Mouse (Mus musculus): ENCODE data around the gene Tmem136. TPM values are rescaled to one million over a fixed set of nuclear protein-coding genes. Genes with fewer than 3 reads are reported as not detected.

The Tmem136 gene
- total and polyA plus RNA-seq, 3 experiments = 5.7 to 7.4 (median 7.1) TPM

DNA sequence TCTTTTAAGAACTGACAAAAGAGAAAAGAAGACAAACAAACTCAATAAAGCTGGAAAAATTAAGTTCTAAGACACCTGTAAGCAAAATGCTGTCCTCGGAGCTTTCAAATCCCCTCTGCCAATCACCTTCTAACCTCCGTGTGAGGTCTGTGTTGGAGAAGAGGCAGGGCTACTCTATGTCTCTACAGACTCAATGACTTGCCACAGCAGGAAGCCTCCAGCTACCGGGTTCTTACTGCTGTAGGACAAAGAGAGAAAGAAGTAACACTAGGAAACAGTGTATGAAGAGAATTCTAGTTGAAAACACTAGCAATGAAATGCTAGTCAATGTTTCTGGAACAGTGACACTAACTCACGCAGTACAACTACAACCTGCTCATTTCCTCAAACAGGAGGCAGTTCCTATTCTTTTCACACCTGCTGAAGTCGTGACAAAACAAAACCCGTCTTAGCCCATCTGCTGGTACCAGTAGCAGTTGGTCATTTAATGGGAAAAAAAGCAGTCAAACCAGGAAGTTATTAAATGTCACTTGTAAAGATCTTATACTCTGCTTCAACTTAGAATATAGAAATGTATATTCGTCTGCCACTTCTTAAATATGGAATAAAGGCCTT, 32.8 kb downstream of the Tmem136 start:
- no peak for DNase-seq
- Histone ChIP-seq H3K9ac (ENCODE audit: low read depth, low read length) (no peak overlapping the region), H3K4me3 (no peak overlapping the region), H3K27ac (no peak overlapping the region), H3K27me3 (ENCODE audit: control insufficient read depth, insufficient read depth, low read length) (no peaks in the 10 kb centered on the region), H3K79me2 (replicated peaks; ENCODE audit: control insufficient read depth, insufficient read depth, low read length) (peaks cover 17% of the 10 kb centered on the region), H3K4me1 (ENCODE audit: control insufficient read depth, insufficient read depth, low read length) (peaks cover 38% of the 10 kb centered on the region), H3K36me3 (ENCODE audit: control insufficient read depth, insufficient read depth, low read length) (peaks cover 48% of the 10 kb centered on the region)
- 47% methylated on average over 7 of the region's 7 CpGs for WGBS
- TF ChIP-seq CTCF (IDR thresholded peaks at IDR 0.05) (no peak), EP300 (IDR thresholded peaks at IDR 0.05; ENCODE audit: insufficient read depth, low read depth, low read length) (no peak), POLR2A (IDR thresholded peaks at IDR 0.05; ENCODE audit: insufficient read depth, low read depth, low read length) (no peak)
- intact Hi-C loops (cut with DNase I) = no loop called here

DNA sequence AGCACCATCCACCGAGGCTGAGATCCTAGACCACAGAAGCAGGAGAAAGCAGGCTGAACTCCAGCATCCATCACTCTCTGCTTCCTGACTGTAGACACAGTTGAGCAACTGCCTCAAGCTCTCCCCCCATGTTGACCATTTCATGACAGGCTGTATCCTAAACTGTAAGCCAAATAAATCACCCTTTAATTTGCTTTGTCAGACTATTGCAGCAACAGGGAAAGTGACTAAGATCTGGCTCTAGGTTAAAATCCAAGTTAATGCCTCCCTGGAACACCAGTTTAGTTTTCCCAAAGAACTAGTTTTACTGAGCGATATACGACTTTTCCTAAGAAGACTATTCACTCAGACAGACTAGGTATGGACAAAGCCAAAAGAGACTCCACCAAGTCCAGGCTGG, 37.7 kb downstream of the Tmem136 start:
- DNase-seq = no peak
- peaks cover 33% of the 10 kb centered on the region for H3K4me1 ChIP-seq (ENCODE audit: control insufficient read depth, insufficient read depth, low read length)
- H3K9ac ChIP-seq (ENCODE audit: low read depth, low read length) = no peak overlapping the region
- H3K27me3 ChIP-seq (ENCODE audit: control insufficient read depth, insufficient read depth, low read length) = no peaks in the 10 kb centered on the region
- TF ChIP-seq POLR2A (IDR thresholded peaks at IDR 0.05; ENCODE audit: insufficient read depth, low read depth, low read length) (no peak), EP300 (IDR thresholded peaks at IDR 0.05; ENCODE audit: insufficient read depth, low read depth, low read length) (no peak), CTCF (IDR thresholded peaks at IDR 0.05) (no peak)
- peaks cover 46% of the 10 kb centered on the region for H3K36me3 ChIP-seq (ENCODE audit: control insufficient read depth, insufficient read depth, low read length)
- 84% methylated on average over 3 of the region's 3 CpGs for WGBS
- H3K27ac ChIP-seq = no peak overlapping the region
- H3K79me2 ChIP-seq (replicated peaks; ENCODE audit: control insufficient read depth, insufficient read depth, low read length) = peaks cover 20% of the 10 kb centered on the region
- intact Hi-C loops (cut with DNase I) = no loop called here
- H3K4me3 ChIP-seq = no peak overlapping the region

- TF ChIP-seq POLR2A (IDR thresholded peaks at IDR 0.05; ENCODE audit: insufficient read depth, low read depth, low read length) (no peak), CTCF (IDR thresholded peaks at IDR 0.05) (no peak), EP300 (IDR thresholded peaks at IDR 0.05; ENCODE audit: insufficient read depth, low read depth, low read length) (no peak)
- DNase-seq = no peak
- Histone ChIP-seq H3K27ac (no peak overlapping the region), H3K79me2 (replicated peaks; ENCODE audit: control insufficient read depth, insufficient read depth, low read length) (peaks cover 20% of the 10 kb centered on the region), H3K27me3 (ENCODE audit: control insufficient read depth, insufficient read depth, low read length) (no peaks in the 10 kb centered on the region), H3K4me1 (ENCODE audit: control insufficient read depth, insufficient read depth, low read length) (peaks cover 29% of the 10 kb centered on the region), H3K4me3 (no peak overlapping the region), H3K9ac (ENCODE audit: low read depth, low read length) (no peak overlapping the region), H3K36me3 (ENCODE audit: control insufficient read depth, insufficient read depth, low read length) (peaks cover 38% of the 10 kb centered on the region)
- WGBS = 51% methylated on average over 7 of the region's 7 CpGs
- intact Hi-C loops (cut with DNase I) = no loop called here
Observed at GRCm38 (mm10) chr9:43076163-43076562, 40.2 kb downstream of the Tmem136 start.

DNA sequence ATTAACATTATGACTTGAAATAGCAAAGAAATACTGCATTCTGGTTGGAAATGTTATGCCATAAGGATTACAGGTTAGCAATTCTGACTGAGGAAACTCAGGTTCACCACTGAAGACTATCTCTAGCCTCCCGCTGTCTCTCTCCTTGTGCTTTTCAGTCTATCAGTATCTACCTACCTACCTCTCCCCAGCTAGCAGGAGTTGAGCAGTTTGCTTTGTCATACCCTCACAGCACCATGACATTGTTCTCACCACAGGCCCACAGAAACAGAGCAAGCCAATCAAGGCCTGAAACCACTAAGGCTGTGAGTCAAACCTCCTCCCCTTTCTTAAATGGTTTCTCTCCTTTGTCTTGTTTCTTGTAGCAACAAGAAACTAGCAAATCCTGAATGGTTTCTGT, 41.8 kb downstream of the Tmem136 start:
- no peak for TF ChIP-seq POLR2A (IDR thresholded peaks at IDR 0.05; ENCODE audit: insufficient read depth, low read depth, low read length)
- TF ChIP-seq CTCF (IDR thresholded peaks at IDR 0.05) = no peak
- no peak for TF ChIP-seq EP300 (IDR thresholded peaks at IDR 0.05; ENCODE audit: insufficient read depth, low read depth, low read length)
- no peak overlapping the region for H3K27ac ChIP-seq
- H3K9ac ChIP-seq (ENCODE audit: low read depth, low read length) = no peak overlapping the region
- peaks cover 25% of the 10 kb centered on the region for H3K4me1 ChIP-seq (ENCODE audit: control insufficient read depth, insufficient read depth, low read length)
- DNase-seq = no peak
- no peaks in the 10 kb centered on the region for H3K27me3 ChIP-seq (ENCODE audit: control insufficient read depth, insufficient read depth, low read length)
- no peak overlapping the region for H3K4me3 ChIP-seq
- peaks cover 16% of the 10 kb centered on the region for H3K79me2 ChIP-seq (replicated peaks; ENCODE audit: control insufficient read depth, insufficient read depth, low read length)
- WGBS = 93% methylated on average over 1 of the region's 1 CpGs
- intact Hi-C loops (cut with DNase I) = no loop called here
- peaks cover 34% of the 10 kb centered on the region for H3K36me3 ChIP-seq (ENCODE audit: control insufficient read depth, insufficient read depth, low read length)

DNA sequence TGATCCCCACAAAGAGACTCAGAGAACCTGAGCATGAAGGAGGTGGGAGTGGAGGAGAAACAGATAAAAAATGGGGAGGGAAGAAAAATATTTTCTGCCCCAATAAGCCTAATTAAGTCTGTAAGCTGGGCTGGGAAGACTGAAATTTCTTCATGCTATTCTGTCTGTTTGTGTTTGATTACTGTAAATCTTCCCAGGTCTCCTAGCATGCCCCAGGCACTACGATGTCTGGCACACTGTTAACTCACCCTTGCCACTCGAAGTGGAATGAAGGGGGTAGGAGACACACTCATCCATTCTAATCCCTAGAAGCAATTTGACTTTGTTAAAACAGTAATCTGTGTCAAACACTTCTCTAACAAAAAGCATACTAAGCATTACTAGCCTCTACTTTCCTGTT, 44.6 kb downstream of the Tmem136 start:
- 32% methylated on average over 2 of the region's 2 CpGs for WGBS
- Histone ChIP-seq H3K4me3 (no peak overlapping the region), H3K36me3 (ENCODE audit: control insufficient read depth, insufficient read depth, low read length) (peaks cover 36% of the 10 kb centered on the region), H3K27me3 (ENCODE audit: control insufficient read depth, insufficient read depth, low read length) (no peaks in the 10 kb centered on the region), H3K79me2 (replicated peaks; ENCODE audit: control insufficient read depth, insufficient read depth, low read length) (peaks cover 11% of the 10 kb centered on the region), H3K9ac (ENCODE audit: low read depth, low read length) (no peak overlapping the region), H3K27ac (no peak overlapping the region), H3K4me1 (ENCODE audit: control insufficient read depth, insufficient read depth, low read length) (peaks cover 26% of the 10 kb centered on the region)
- no peak for DNase-seq
- intact Hi-C loops (cut with DNase I) = no loop called here
- no peak for TF ChIP-seq POLR2A (IDR thresholded peaks at IDR 0.05; ENCODE audit: insufficient read depth, low read depth, low read length)
- no peak for TF ChIP-seq EP300 (IDR thresholded peaks at IDR 0.05; ENCODE audit: insufficient read depth, low read depth, low read length)
- no peak for TF ChIP-seq CTCF (IDR thresholded peaks at IDR 0.05)

- no peak overlapping the region for H3K9ac ChIP-seq (ENCODE audit: low read depth, low read length)
- no peak for TF ChIP-seq CTCF (IDR thresholded peaks at IDR 0.05)
- no peak for TF ChIP-seq EP300 (IDR thresholded peaks at IDR 0.05; ENCODE audit: insufficient read depth, low read depth, low read length)
- TF ChIP-seq POLR2A (IDR thresholded peaks at IDR 0.05; ENCODE audit: insufficient read depth, low read depth, low read length) = no peak
- no peaks in the 10 kb centered on the region for H3K27me3 ChIP-seq (ENCODE audit: control insufficient read depth, insufficient read depth, low read length)
- H3K36me3 ChIP-seq (ENCODE audit: control insufficient read depth, insufficient read depth, low read length) = peaks cover 34% of the 10 kb centered on the region
- intact Hi-C loops (cut with DNase I) = no loop called here
- no peak overlapping the region for H3K27ac ChIP-seq
- H3K79me2 ChIP-seq (replicated peaks; ENCODE audit: control insufficient read depth, insufficient read depth, low read length) = peaks cover 11% of the 10 kb centered on the region
- WGBS = 43% methylated on average over 4 of the region's 4 CpGs
- H3K4me3 ChIP-seq = no peak overlapping the region
- DNase-seq = no peak
- peaks cover 23% of the 10 kb centered on the region for H3K4me1 ChIP-seq (ENCODE audit: control insufficient read depth, insufficient read depth, low read length)
Observed at GRCm38 (mm10) chr9:43071176-43071575, 45.2 kb downstream of the Tmem136 start.

Data from heart, adult 2 months (tissue).